Mouse (Mus musculus) induced T-regulatory cell, adult 2 months (primary cell): ENCODE results near the gene Smim12.

Experiments used
- DNase-seq: peaks from one replicate; pipeline ENCODE4 v3.0.0-alpha.2; 2012; ENCODE audit warnings: low read depth

Gene Smim12

DNA sequence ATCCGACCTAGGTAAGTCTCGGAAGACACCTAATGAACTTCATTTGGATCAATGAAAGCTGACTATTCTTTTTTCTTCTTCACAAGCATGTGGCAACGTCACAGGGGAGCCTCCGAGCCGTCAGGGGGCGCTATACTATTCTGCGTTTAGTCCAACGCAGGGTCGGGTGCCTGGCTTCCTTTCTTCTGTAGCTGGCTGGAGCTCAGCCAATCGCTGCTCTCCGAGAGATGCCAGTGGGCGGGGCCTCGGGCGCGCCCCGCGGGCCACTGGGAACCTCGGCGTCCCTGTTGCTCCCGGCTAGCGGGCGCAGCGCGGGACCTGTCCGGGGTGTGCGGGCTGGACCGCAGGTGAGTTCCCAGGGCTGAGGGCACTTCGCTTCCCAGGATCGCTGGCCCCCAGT, at the start of gene Smim12:
Gene Smim12 (plus strand): TSS at position 233 of the 400 bp plus-strand sequence.
- peak; percentile 99 for DNase-seq

DNA sequence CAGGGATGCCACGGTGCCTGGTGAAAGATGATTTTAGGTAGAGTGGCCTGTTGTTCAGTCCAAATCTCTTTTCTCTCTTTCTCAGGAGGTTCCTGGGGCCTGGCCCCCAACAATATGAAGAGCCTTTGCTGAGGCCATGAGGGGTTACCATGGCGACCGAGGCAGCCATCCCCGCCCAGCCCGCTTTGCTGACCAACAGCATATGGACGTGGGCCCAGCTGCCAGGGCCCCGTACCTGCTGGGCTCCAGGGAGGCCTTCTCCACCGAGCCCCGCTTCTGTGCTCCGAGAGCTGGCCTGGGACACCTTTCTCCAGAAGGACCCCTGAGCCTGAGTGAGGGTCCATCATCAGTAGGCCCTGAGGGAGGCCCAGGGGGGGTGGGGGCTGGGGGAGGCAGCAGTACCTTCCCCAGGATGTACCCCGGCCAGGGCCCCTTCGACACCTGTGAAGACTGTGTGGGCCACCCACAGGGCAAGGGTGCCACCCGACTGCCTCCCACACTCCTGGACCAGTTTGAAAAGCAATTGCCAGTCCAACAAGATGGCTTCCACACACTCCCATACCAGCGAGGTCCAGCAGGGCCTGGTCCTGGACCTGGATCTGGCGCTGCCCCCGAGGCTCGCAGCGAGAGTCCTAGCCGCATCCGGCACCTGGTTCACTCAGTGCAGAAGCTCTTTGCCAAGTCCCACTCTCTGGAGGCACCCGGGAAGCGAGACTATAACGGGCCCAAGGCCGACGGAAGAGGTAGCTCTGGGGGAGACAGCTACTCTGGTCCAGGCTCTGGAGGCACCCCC, 48.9 kb upstream of the Smim12 start:
- no peak for DNase-seq

GRCm38 (mm10) chr4:127198609-127199008, 45.0 kb upstream of the Smim12 start:
- DNase-seq, result no peak

DNA sequence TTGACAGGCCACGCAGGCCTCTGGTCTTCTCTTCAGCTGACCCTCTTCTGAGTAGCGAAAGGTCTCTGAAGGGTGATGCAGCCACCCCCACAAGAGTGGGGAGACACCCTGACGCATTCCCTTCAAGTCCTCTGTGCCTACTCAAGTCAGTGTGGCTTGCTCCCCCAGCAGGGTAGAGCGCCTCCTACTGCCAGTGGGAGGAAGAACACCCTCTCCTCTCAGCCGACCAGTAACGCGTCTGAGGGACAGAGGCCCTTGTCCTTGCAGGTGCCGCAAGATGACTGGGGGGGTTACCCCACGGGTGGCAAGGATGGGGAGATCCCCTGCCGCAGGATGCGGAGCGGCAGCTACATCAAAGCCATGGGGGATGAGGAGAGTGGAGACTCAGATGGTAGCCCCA, 44.2 kb upstream of the Smim12 start:
- peak; percentile 22 for DNase-seq

- DNase-seq, result no peak
Observed at GRCm38 (mm10) chr4:127200164-127200722, 43.3 kb upstream of the Smim12 start.

- no peak for DNase-seq
Observed at GRCm38 (mm10) chr4:127200769-127201617, 42.6 kb upstream of the Smim12 start.

GRCm38 (mm10) chr4:127203081-127203480, 40.5 kb upstream of the Smim12 start:
- DNase-seq, result no peak

GRCm38 (mm10) chr4:127211318-127211717, 32.3 kb upstream of the Smim12 start:
- DNase-seq, result no peak

GRCm38 (mm10) chr4:127214510-127214909, 29.1 kb upstream of the Smim12 start:
- DNase-seq, result no peak

- DNase-seq, result no peak
Observed at GRCm38 (mm10) chr4:127215103-127215502, 28.5 kb upstream of the Smim12 start.

GRCm38 (mm10) chr4:127215799-127216198, 27.8 kb upstream of the Smim12 start:
- DNase-seq, result no peak

- no peak for DNase-seq
Observed at GRCm38 (mm10) chr4:127216251-127216651, 27.3 kb upstream of the Smim12 start.

DNA sequence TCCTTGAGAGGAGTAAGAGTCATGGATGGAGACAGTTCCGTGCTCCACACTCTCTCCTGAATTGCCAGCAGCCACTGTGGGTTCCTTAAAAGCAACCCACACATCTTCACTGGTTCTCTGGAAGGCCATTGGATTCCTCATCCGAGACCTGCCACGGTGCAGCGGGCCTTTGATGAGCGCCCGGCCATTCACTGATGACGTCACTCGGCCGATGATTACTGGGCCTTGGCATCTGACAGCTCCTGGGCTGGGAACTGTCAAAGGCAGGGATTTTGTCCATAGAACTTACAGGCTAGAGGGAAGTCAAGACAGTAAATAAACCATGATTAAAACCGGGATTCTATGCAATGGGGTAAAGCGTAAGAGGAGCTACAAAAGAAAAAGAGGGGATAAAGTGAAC, 26.5 kb upstream of the Smim12 start:
- no peak for DNase-seq

DNA sequence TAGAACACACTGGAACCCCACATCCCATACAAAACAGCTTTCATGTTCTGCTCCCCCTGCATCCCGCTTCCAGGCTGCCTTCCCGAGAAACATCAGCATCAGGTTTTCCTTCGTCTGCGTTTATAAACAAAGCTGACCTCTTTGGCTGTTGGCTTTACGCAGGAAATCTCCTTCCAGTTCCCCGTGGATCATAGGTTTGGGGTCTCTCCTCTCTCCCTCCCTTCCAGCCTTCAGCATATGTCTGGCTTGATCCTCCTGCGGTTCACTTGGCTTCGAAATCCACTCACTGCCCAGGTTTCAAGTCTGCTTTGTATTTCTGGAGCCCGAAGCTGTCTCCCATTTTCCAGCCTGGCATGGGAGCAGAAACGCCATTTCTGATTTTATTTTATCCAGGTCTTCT, 20.3 kb upstream of the Smim12 start:
- no peak for DNase-seq

GRCm38 (mm10) chr4:127223755-127224154, 19.8 kb upstream of the Smim12 start:
- DNase-seq, result no peak

- no peak for DNase-seq
Observed at GRCm38 (mm10) chr4:127224444-127225100, 19.0 kb upstream of the Smim12 start.

DNA sequence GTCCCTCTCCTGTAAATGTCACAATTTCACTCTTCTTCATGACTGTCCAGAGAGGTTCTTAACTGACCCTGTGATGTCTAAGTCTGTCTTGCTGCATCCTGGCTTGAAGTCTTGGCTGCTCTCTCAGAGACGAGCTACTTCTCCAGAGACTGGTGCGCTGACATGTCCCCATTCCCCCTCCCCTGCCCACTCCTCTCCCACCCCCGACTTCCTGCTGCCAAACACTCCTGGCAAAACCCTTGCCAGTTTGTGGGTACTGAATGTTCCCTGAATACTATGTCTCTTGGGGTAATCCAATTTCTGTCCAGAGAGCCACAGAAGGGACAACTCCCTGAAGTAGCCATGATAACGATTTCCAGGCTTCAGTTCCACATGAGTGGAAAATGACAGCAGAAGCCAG, 17.5 kb upstream of the Smim12 start:
- no peak for DNase-seq

GRCm38 (mm10) chr4:127227051-127227673, 16.4 kb upstream of the Smim12 start:
- no peak for DNase-seq

GRCm38 (mm10) chr4:127232028-127232427, 11.6 kb upstream of the Smim12 start:
- no peak for DNase-seq

GRCm38 (mm10) chr4:127232551-127232950, 11.0 kb upstream of the Smim12 start:
- DNase-seq, result no peak

DNA sequence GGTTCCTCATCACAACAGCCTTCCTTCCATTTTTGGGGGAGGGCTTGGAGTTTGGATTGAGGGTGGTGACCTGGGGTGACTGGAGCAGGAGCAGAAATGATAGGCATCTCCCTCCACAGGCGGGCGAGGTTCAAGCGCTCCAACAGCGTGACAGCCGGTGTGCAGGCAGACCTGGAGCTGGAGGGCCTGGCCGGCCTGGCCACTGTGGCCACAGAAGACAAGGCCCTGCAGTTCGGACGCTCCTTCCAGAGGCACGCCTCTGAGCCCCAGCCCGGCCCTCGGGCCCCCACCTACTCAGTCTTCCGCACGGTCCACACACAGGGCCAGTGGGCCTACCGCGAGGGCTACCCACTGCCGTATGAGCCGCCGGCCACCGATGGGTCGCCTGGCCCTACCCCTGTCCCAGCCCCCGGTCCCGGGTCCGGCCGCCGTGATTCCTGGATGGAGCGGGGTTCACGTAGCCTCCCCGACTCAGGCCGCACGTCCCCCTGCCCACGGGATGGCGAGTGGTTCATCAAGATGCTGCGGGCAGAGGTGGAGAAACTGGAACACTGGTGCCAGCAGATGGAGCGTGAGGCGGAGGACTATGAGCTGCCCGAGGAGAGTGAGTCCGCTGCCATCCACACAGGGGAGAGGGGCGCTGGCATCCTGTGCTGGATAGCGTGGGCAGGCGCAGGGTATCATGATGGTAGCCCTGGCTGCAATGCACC, 10.0 kb upstream of the Smim12 start:
- no peak for DNase-seq
